Mouse (Mus musculus) megakaryocyte, adult 5-6 weeks (primary cell): ENCODE data around the gene Urb1. TPM values are rescaled to one million over a fixed set of nuclear protein-coding genes. Genes with fewer than 3 reads are reported as not detected.

Source experiments
- ATAC-seq: 2 replicates; pipeline ENCODE4 v1.8.0; 2016; ENCODE audit warnings: mild to moderate bottlenecking, inconsistent platforms; ENCODE audit not compliant: poor library complexity, severe bottlenecking
- total RNA-seq, 2 experiments: library from RNA; stranded (forward) in 1 of 2; stranded (reverse) in 1 of 2; fragments of 153-499, 151-499 nt in 1 of 2; fragments of 221-1000, 200-1000 nt in 1 of 2; gene quantifications; 2 replicates each; pipeline versions ENCODE4 v1.2.3 to v1.2.4; 2015 to 2017

Gene Urb1
- total RNA-seq, 2 experiments from 2014 or later = 5.0 to 5.9 TPM

- no peak for ATAC-seq
Measured at GRCm38 (mm10) chr16:90774646-90775045, 35.6 kb downstream of the Urb1 start.

GRCm38 (mm10) chr16:90774216-90774615, 36.0 kb downstream of the Urb1 start:
- ATAC-seq = no peak

GRCm38 (mm10) chr16:90766919-90767454, 43.2 kb downstream of the Urb1 start:
- ATAC-seq = no peak

- ATAC-seq = peak; percentile 72
Measured at GRCm38 (mm10) chr16:90765195-90765877, 44.9 kb downstream of the Urb1 start.

- no peak for ATAC-seq
Measured at GRCm38 (mm10) chr16:90760515-90760914, 49.7 kb downstream of the Urb1 start.

GRCm38 (mm10) chr16:90759335-90759734, 50.9 kb downstream of the Urb1 start:
- no peak for ATAC-seq

GRCm38 (mm10) chr16:90753386-90753941, 56.7 kb downstream of the Urb1 start:
- no peak for ATAC-seq

- ATAC-seq = no peak
Measured at GRCm38 (mm10) chr16:90748169-90748568, 62.0 kb downstream of the Urb1 start.

- ATAC-seq = peak; percentile 50
Measured at GRCm38 (mm10) chr16:90747143-90747542, 63.1 kb downstream of the Urb1 start.

- no peak for ATAC-seq
Measured at GRCm38 (mm10) chr16:90738092-90738956, 71.9 kb downstream of the Urb1 start, which contains the start of gene Mrap. Gene Mrap (plus strand): TSS chr16:90738207.

GRCm38 (mm10) chr16:90736672-90737270, 73.4 kb downstream of the Urb1 start:
- ATAC-seq = no peak

GRCm38 (mm10) chr16:90735611-90736010, 74.6 kb downstream of the Urb1 start:
- ATAC-seq = no peak

GRCm38 (mm10) chr16:90727233-90728115, 82.7 kb downstream of the Urb1 start, which contains the start of gene Mis18a:
Gene Mis18a (minus strand): TSS chr16:90727404.
- ATAC-seq = peak; percentile 89

GRCm38 (mm10) chr16:90726600-90727227, 83.5 kb downstream of the Urb1 start:
- ATAC-seq = peak; percentile 57

- no peak for ATAC-seq
Measured at GRCm38 (mm10) chr16:90724051-90724450, 86.2 kb downstream of the Urb1 start.

- ATAC-seq = no peak
Measured at GRCm38 (mm10) chr16:90710313-90710712, 99.9 kb downstream of the Urb1 start.

- ATAC-seq = no peak
Measured at GRCm38 (mm10) chr16:90709711-90710289, 100.4 kb downstream of the Urb1 start.

- ATAC-seq = no peak
Measured at GRCm38 (mm10) chr16:90706279-90706678, 103.9 kb downstream of the Urb1 start.
